Mouse (Mus musculus) kidney, embryonic 16.5 days (tissue): Measurements from ENCODE around the gene Vmn1r220. TPM values are rescaled to one million over a fixed set of nuclear protein-coding genes. Genes with fewer than 3 reads are reported as not detected.

ENCODE experiments used
- polyA plus RNA-seq: library from polyadenylated mRNA; unstranded; fragments of >200 nt; fragmentation: Nextera tagmentation; extraction: Ambion mirVana; gene quantifications from 2 replicates; pipeline ENCODE4 v1.2.1, GENCODE M21; 2015

Vmn1r220 gene
- polyA plus RNA-seq, 1 experiment from 2014 or later = not detected

Other genes starting within 250 kb of the Vmn1r220 start
- not detected in 2 replicates for gene Vmn1r213, start 180.3 kb downstream of the Vmn1r220 start, polyA plus RNA-seq
- gene Vmn1r214, start 157.6 kb downstream of the Vmn1r220 start, polyA plus RNA-seq = not detected in 2 replicates
- not detected in 2 replicates for gene Vmn1r215, start 120.0 kb downstream of the Vmn1r220 start, polyA plus RNA-seq
- gene Vmn1r217, start 69.7 kb downstream of the Vmn1r220 start, polyA plus RNA-seq = not detected in 2 replicates
- not detected in 2 replicates for gene Vmn1r218, start 54.8 kb downstream of the Vmn1r220 start, polyA plus RNA-seq
- not detected in 2 replicates for gene Vmn1r219, start 28.7 kb downstream of the Vmn1r220 start, polyA plus RNA-seq
- gene Vmn1r221, start 26.2 kb upstream of the Vmn1r220 start, polyA plus RNA-seq = not detected in 2 replicates
- gene Vmn1r222, start 48.0 kb upstream of the Vmn1r220 start, polyA plus RNA-seq = not detected in 2 replicates
- gene Vmn1r223, start 59.2 kb upstream of the Vmn1r220 start, polyA plus RNA-seq = not detected in 2 replicates
- gene Zfp322a, start 181.2 kb upstream of the Vmn1r220 start, polyA plus RNA-seq = 49.9 and 54.0 TPM in 2 replicates
- gene Abt1, start 235.9 kb upstream of the Vmn1r220 start, polyA plus RNA-seq = 13.7 and 14.6 TPM in 2 replicates